Mouse (Mus musculus) kidney, adult 8-10 months (tissue): Measurements from ENCODE around the gene Pik3r1.

Source experiments
- DNase-seq, 2 experiments: peaks; one replicate each; pipeline ENCODE4 v3.0.0; 2022

The Pik3r1 gene

GRCm38 (mm10) chr13:101767809-101768629, at the start of gene Pik3r1:
TSS of gene Pik3r1 (minus strand) at chr13:101768217.
- peak; percentile 94 to 96 for DNase-seq

GRCm38 (mm10) chr13:101813267-101813900, 45.4 kb upstream of the Pik3r1 start:
- DNase-seq, result no peak

- DNase-seq, result no peak
Observed at GRCm38 (mm10) chr13:101812341-101812740, 44.3 kb upstream of the Pik3r1 start.

GRCm38 (mm10) chr13:101811882-101812281, 43.9 kb upstream of the Pik3r1 start:
- DNase-seq, result peak in 1 of 2 experiments; percentile 48

- peak; percentile 67 to 75 for DNase-seq
Observed at GRCm38 (mm10) chr13:101810667-101811066, 42.6 kb upstream of the Pik3r1 start.

- DNase-seq, result no peak
Observed at GRCm38 (mm10) chr13:101809796-101810195, 41.8 kb upstream of the Pik3r1 start.

- no peak for DNase-seq
Observed at GRCm38 (mm10) chr13:101805559-101806091, 37.6 kb upstream of the Pik3r1 start.

DNA sequence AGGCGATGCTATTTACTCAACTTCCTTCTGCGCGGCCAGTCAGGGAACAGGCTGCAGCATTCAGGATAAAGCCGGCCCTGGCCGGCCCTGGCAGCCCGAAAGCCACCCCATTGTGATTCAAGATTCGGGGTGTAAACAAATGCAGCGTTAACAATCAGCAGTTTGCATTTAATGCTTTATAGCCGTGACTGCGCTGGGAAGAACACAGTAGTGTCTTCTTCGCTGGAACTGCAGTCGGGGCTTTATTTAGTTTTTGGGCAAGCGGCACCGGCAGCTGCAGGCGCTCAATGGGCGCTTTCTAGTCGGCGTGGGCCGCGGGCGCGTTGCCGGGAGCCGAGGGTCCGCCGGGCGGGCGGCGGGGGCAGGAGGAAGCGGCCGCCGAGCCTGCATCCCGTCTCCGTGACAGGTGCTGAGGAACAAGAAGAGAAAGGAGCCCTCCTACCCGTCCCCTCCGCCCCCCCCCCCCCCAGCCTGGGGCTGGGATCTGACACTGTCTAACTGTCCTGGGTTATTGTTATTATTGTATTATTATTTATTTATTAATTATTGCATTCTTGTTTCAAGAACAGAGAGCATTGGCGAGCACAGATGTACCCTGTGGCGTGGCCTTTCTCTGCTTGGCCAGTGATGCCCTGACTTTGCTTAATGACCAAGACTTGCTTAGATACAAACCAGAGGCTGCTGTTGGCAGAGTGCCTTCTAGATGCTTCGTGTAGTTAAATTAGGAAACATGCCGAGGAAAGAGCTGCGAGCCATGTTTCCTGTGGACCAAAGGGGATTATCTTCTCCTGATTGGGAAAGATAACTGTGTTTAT, 33.6 kb upstream of the Pik3r1 start:
- peak; percentile 48 to 59 for DNase-seq

GRCm38 (mm10) chr13:101800833-101801371, 32.9 kb upstream of the Pik3r1 start:
- no peak for DNase-seq

GRCm38 (mm10) chr13:101800021-101800596, 32.1 kb upstream of the Pik3r1 start:
- no peak for DNase-seq

- no peak for DNase-seq
Observed at GRCm38 (mm10) chr13:101799318-101799717, 31.3 kb upstream of the Pik3r1 start.

DNA sequence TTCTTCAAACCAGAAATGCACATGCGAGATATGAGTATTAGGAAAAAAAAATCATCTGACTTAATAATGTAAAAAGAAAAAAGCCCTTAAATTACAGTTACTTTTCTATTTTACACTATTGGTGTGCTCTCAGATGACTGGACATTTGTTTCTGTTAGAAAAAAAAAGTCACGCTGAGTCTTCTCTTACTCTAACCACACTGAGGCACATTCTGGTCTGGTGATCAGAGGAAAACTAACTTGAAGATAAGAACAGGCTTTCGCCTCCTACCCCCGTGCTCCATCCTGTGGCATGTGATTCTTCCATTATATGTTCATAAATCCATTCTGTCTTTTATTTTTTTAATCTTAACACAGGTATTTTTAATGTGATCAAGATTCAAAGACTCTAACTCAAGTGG, 30.5 kb upstream of the Pik3r1 start:
- DNase-seq, result no peak

DNA sequence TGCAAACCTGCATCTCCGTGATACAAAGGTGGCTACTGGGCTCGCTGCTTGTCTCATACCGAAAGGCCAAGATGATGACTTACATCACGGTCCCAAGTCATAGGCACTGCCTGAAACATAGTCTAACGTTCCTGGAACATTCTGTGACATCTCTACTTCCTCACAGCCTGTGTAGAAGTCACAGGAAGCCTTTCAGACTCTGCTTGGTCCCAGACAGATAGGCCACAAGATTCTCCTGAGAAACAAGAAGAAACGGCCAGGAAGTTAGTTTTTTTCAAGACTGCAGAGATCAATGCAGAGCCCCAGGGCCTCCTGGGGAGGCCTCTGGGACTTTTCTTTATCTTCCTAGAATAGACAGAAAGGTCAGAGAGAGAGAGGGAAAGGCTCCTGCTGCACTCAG, 29.0 kb upstream of the Pik3r1 start:
- no peak for DNase-seq

DNA sequence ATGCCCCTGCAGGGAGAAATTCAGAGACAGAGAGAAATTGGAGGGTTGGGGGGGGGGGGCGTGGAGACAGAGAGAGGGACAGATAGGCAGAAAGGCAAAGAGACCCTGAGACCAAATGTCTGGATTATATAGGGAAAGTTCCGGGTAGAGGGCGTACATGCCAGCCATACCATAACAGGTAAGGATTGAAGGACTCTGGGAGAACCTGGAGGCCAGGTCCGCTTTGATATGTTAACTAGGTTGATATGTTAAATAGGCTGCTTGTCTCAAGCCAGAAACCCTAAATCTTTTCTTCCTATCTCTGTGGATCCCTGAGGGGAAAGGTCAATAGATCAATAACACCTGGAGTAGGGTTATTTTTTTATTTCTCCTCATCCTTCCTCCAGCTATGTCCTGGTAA, 17.7 kb upstream of the Pik3r1 start:
- no peak for DNase-seq

GRCm38 (mm10) chr13:101784651-101785289, 16.8 kb upstream of the Pik3r1 start:
- no peak for DNase-seq

- no peak for DNase-seq
Observed at GRCm38 (mm10) chr13:101779011-101779410, 11.0 kb upstream of the Pik3r1 start.

DNA sequence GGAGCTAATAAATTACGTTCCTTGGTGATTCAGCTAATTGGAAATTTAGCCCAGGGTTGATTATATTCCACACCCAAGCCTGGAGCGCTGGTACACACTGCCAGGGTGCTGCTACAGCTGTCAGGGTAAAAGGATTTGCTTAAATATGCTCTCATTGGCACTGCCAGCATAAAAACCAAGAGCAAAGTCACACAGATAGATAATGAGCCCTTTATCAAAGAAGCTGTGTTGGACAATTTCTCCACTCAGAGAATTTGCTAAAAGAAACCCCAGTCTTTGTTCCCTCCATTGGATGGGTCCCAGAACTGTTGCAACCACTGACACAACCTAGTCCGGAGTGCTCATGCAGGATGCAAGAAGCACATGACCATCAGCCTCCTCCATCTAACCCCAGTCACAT, 9.8 kb upstream of the Pik3r1 start:
- DNase-seq, result no peak

DNA sequence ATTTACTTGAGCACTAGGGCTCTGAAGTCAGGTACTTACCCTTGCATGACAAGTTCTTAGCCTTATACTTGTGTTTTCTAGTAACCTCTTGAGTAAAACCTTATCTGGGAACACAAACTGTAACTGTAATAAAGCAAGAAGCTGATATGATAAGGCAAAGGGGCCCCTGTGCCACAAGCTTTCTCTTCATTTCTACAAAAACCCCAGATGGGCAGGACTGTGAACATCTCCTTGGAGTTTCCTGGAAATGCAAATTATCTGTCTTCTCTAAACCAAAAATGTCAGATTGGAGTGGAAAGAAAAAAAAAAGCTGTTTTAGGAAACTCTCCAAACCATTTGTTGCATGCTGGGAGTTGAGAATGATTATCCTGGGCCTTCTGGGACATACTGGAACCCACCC, 3.1 kb upstream of the Pik3r1 start:
- DNase-seq, result no peak

DNA sequence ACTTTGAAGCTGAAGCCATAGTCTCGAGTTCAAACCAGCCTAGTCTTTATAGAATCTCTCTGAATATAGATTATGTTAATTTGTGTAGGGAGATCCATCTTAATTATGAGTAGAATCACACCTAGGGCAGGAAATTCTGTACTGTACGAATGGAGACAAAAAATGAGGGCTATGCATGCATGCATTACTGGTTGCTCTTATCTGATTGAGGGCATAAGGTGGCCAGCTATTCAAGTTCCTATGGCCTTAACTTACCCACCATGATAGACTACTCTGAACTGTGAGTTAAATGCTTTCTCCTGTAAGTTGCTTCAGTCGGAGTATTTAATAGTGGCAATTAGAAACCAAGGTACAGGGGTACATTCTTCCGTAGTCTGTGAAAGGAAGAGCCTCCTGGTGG, 1.9 kb upstream of the Pik3r1 start:
- no peak for DNase-seq

DNA sequence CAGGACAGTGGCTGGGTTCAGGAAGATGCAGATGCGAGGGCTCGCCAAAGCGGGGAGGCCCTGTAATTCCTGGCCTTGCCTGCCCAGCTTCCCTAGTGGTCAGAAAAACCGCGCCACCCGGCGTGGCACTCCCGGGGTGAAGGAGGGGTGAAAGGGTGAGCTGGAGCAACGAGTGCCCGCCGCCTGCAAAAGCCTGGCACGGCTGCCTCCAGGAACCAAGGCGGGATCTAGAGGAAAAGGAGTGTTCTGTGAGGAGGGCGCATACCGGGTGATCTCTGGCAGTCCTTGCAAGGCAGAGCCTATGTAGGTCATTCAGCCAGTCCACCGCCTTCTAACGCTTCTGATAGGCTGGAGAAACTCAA, 594 bp upstream of the Pik3r1 start:
- peak; percentile 81 to 86 for DNase-seq

DNA sequence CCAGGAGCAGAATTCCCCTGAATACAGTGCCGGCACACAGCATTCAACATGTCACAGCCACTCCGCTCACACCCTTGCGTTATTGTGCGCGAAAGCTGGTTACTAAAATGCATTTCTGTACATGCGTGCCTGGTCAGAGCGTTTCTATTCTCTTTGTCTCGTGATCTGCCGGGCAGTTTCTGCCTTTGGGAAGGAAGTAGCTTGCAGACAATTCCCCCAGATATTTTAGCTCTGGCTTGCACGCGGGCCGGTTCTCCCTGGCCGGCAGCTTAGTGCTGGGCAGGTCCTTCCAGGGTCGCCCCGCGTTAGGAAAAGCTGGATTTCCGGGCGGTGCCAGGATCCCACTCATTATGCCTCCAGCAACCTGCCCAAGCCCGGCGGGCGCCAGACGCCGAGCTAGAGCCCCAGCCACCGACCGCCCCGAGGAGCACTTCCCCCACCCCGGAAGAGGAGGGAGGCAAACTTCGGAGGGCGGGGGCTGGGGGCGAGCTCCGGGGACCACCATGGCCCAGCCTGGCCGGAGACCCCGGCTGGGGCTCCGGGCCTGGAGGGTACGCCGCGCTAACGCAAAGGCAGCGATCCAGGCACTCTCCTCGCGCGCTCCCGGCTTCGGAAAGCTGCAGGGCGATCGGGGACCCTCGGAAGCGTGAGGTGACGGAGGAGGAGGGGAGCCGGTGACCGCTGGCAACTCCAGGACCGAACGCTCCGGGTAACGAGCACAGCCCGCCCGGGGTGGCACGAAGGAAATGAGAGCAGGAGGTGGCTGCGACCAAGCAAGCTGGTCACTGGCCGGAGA, 806 bp downstream of the Pik3r1 start:
- DNase-seq, result peak in 1 of 2 experiments; percentile 49
